Mouse (Mus musculus): ENCODE data around the gene Fam136a. TPM values are rescaled to one million over a fixed set of nuclear protein-coding genes. Genes with fewer than 3 reads are reported as not detected.
A peak's percentile ranks its signal among the peaks of the same experiment; 100 is the strongest.
"Not testable (repeated sequence)": the region's sequence is repeated elsewhere in the genome, so short reads cannot be mapped to it uniquely, and the experiment has no call there.

Fam136a gene
- polyA plus RNA-seq, 1 experiment, result 56.0 TPM

DNA sequence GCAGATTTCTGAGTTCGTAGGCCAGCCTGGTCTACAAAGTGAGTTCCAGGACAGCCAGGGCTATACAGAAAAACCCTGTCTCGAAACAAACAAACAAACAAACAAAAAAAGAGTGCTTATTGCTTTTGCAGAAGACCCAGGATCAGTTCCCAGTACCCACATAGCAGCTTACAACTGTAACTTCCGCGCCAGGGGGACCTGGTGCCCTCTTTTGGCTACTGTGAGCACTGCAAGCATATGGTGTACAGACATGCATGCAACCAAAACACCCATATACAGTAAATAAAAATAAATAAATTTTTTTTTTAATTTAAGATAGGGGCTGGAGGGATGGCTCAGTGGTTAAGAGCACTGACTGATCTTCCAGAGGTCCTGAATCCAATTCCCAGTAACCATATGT, 29.1 kb upstream of the Fam136a start:
- H3K36me3 ChIP-seq (ENCODE audit: control insufficient read depth, insufficient read depth, low read length, poor library complexity, severe bottlenecking); H3K4me1 ChIP-seq (ENCODE audit: control insufficient read depth, insufficient read depth, low read length); H3K27me3 ChIP-seq (ENCODE audit: control insufficient read depth, insufficient read depth, low read length, poor library complexity, severe bottlenecking); H3K27ac ChIP-seq (ENCODE audit: insufficient read depth, low read length); H3K9ac ChIP-seq (ENCODE audit: low read depth, poor library complexity, severe bottlenecking); H3K4me3 ChIP-seq (ENCODE audit: low read depth, low read length); H3K9me3 ChIP-seq (replicated peaks; ENCODE audit: control insufficient read depth, insufficient read depth, low read length, poor library complexity, severe bottlenecking): not testable (repeated sequence)
- TF ChIP-seq CTCF (IDR thresholded peaks at IDR 0.05; ENCODE audit: low read depth, low read length), result peak; percentile 43

DNA sequence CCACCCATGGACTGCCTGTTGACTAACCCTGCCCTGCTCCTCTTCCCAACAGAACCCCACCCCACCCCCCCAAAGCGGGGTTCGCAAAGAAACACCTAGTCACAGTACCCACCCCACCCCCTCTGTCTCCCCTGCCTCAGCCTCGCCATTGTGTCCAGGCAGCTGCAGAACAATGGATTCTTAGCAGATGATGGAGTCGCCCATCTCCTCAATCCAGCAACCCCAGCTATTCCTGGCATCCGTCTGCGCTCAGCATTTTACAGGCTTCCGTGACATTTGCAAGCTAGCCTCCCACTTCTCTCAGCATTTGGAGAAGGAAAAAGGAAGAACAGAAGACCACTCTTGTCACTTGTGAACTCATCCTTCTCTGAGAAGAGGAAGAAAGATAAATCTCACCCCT, 21.8 kb upstream of the Fam136a start:
- Histone ChIP-seq H3K36me3 (ENCODE audit: control insufficient read depth, insufficient read depth, low read length, poor library complexity, severe bottlenecking) (no peaks in the 10 kb centered on the region), H3K27ac (ENCODE audit: insufficient read depth, low read length) (peak overlapping the region; percentile 94), H3K9ac (ENCODE audit: low read depth, poor library complexity, severe bottlenecking) (no peak overlapping the region), H3K9me3 (replicated peaks; ENCODE audit: control insufficient read depth, insufficient read depth, low read length, poor library complexity, severe bottlenecking) (no peaks in the 10 kb centered on the region), H3K4me3 (ENCODE audit: low read depth, low read length) (no peak overlapping the region), H3K4me1 (ENCODE audit: control insufficient read depth, insufficient read depth, low read length) (peaks cover 2% of the 10 kb centered on the region), H3K27me3 (ENCODE audit: control insufficient read depth, insufficient read depth, low read length, poor library complexity, severe bottlenecking) (no peaks in the 10 kb centered on the region)
- peak; percentile 82 for TF ChIP-seq EP300 (IDR thresholded peaks at IDR 0.05; ENCODE audit: insufficient read depth, low read depth, low read length)
- no peak for TF ChIP-seq CTCF (IDR thresholded peaks at IDR 0.05; ENCODE audit: low read depth, low read length)

DNA sequence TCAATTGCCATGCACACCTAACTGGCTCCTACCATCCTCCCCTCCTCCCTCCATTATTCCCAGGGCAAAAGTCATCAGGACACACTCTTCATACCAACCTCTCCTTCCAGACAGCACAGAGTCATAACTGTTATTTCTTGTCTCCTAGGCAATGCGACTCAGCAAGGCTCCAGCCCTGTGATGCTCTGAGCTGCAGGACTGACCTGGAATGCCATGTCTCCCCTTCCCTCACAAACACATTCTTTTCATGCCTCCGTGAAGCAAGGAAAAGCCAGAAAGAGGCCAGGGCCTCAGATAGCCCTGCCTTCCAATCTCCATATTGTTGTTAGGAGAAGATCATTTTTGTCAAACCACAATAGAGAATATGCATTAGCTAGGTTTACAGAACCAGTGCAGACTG, 19.4 kb upstream of the Fam136a start:
- Histone ChIP-seq H3K4me1 (ENCODE audit: control insufficient read depth, insufficient read depth, low read length) (peaks cover 2% of the 10 kb centered on the region), H3K27me3 (ENCODE audit: control insufficient read depth, insufficient read depth, low read length, poor library complexity, severe bottlenecking) (no peaks in the 10 kb centered on the region), H3K4me3 (ENCODE audit: low read depth, low read length) (no peak overlapping the region), H3K9ac (ENCODE audit: low read depth, poor library complexity, severe bottlenecking) (no peak overlapping the region), H3K9me3 (replicated peaks; ENCODE audit: control insufficient read depth, insufficient read depth, low read length, poor library complexity, severe bottlenecking) (no peaks in the 10 kb centered on the region), H3K27ac (ENCODE audit: insufficient read depth, low read length) (no peak overlapping the region), H3K36me3 (ENCODE audit: control insufficient read depth, insufficient read depth, low read length, poor library complexity, severe bottlenecking) (no peaks in the 10 kb centered on the region)
- TF ChIP-seq EP300 (IDR thresholded peaks at IDR 0.05; ENCODE audit: insufficient read depth, low read depth, low read length), result no peak
- TF ChIP-seq POLR2A (IDR thresholded peaks at IDR 0.05; ENCODE audit: insufficient read depth, low read length), result no peak
- TF ChIP-seq CTCF (IDR thresholded peaks at IDR 0.05; ENCODE audit: low read depth, low read length), result no peak

DNA sequence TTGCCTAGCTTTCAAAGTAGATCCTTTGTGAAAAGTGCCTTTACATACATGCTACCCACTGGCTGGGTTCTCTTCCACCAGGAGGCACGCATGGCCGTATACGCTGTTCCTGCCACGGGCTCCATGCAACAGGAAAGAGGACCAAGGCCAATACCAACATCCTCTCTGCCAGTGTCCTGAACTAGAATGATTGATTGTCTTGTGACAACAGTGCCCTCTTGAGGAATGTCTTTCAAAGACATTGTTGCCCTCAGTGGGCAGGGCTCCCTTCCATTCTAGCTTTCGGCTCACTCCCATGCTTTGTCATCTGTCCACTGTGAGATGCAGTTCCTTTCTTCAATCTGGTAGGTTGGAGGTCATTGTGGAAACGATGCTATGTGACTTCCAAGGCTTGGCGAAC, 16.2 kb upstream of the Fam136a start:
- H3K27me3 ChIP-seq (ENCODE audit: control insufficient read depth, insufficient read depth, low read length, poor library complexity, severe bottlenecking), result no peaks in the 10 kb centered on the region
- H3K9me3 ChIP-seq (replicated peaks; ENCODE audit: control insufficient read depth, insufficient read depth, low read length, poor library complexity, severe bottlenecking), result no peaks in the 10 kb centered on the region
- no peak overlapping the region for H3K9ac ChIP-seq (ENCODE audit: low read depth, poor library complexity, severe bottlenecking)
- TF ChIP-seq CTCF (IDR thresholded peaks at IDR 0.05; ENCODE audit: low read depth, low read length), result peak; percentile 40
- TF ChIP-seq POLR2A (IDR thresholded peaks at IDR 0.05; ENCODE audit: insufficient read depth, low read length), result no peak
- no peak for TF ChIP-seq EP300 (IDR thresholded peaks at IDR 0.05; ENCODE audit: insufficient read depth, low read depth, low read length)
- no peaks in the 10 kb centered on the region for H3K36me3 ChIP-seq (ENCODE audit: control insufficient read depth, insufficient read depth, low read length, poor library complexity, severe bottlenecking)
- no peak overlapping the region for H3K27ac ChIP-seq (ENCODE audit: insufficient read depth, low read length)
- peaks cover 1% of the 10 kb centered on the region for H3K4me1 ChIP-seq (ENCODE audit: control insufficient read depth, insufficient read depth, low read length)
- H3K4me3 ChIP-seq (ENCODE audit: low read depth, low read length), result no peak overlapping the region

DNA sequence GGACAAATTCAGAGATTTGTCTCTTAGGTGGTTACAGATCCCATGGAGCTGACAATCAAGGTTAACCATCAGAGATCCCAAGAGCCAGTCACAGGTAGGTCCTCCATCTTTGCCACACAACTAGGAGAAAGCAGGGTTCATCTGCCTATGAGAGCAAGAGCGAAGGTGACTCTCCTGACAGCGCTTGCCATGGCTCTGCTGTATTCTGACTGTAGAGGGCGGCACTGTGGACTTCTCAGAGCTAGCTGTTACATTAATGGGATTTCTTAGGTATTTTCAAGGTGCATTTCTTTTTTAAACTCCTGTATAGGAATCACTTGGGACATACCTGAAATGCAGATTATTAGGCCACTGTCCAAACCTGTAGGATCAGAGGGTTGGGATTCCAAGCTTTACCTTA, 10.5 kb upstream of the Fam136a start:
- no peaks in the 10 kb centered on the region for H3K4me1 ChIP-seq (ENCODE audit: control insufficient read depth, insufficient read depth, low read length)
- H3K27ac ChIP-seq (ENCODE audit: insufficient read depth, low read length), result no peak overlapping the region
- no peaks in the 10 kb centered on the region for H3K27me3 ChIP-seq (ENCODE audit: control insufficient read depth, insufficient read depth, low read length, poor library complexity, severe bottlenecking)
- no peaks in the 10 kb centered on the region for H3K9me3 ChIP-seq (replicated peaks; ENCODE audit: control insufficient read depth, insufficient read depth, low read length, poor library complexity, severe bottlenecking)
- H3K9ac ChIP-seq (ENCODE audit: low read depth, poor library complexity, severe bottlenecking), result no peak overlapping the region
- H3K36me3 ChIP-seq (ENCODE audit: control insufficient read depth, insufficient read depth, low read length, poor library complexity, severe bottlenecking), result no peaks in the 10 kb centered on the region
- no peak overlapping the region for H3K4me3 ChIP-seq (ENCODE audit: low read depth, low read length)
- peak; percentile 42 for TF ChIP-seq CTCF (IDR thresholded peaks at IDR 0.05; ENCODE audit: low read depth, low read length)
- no peak for TF ChIP-seq EP300 (IDR thresholded peaks at IDR 0.05; ENCODE audit: insufficient read depth, low read depth, low read length)

DNA sequence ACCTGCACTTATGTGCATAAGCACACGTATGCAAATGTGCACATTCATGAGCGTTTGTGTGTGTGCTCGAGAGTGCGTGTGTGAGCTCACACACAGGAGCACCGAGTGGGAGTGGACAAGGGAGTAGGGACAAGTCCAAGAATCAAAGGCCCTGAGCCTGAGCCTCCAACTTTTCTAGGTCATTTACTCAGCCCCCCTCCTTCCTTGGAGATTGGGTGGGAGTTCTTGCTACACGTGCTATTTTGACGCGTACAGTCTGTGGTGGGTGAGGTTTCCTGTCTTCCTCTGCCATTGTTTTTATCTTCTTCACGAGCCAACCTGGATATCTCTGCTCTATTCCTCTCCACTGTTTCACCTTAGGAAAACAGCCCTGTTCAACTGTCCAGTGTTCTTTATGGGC, 8.5 kb upstream of the Fam136a start:
- TF ChIP-seq POLR2A (IDR thresholded peaks at IDR 0.05; ENCODE audit: insufficient read depth, low read length) (no peak), CTCF (IDR thresholded peaks at IDR 0.05; ENCODE audit: low read depth, low read length) (no peak), EP300 (IDR thresholded peaks at IDR 0.05; ENCODE audit: insufficient read depth, low read depth, low read length) (no peak)
- no peaks in the 10 kb centered on the region for H3K4me1 ChIP-seq (ENCODE audit: control insufficient read depth, insufficient read depth, low read length)
- no peak overlapping the region for H3K4me3 ChIP-seq (ENCODE audit: low read depth, low read length)
- no peak overlapping the region for H3K9ac ChIP-seq (ENCODE audit: low read depth, poor library complexity, severe bottlenecking)
- no peaks in the 10 kb centered on the region for H3K27me3 ChIP-seq (ENCODE audit: control insufficient read depth, insufficient read depth, low read length, poor library complexity, severe bottlenecking)
- no peaks in the 10 kb centered on the region for H3K36me3 ChIP-seq (ENCODE audit: control insufficient read depth, insufficient read depth, low read length, poor library complexity, severe bottlenecking)
- no peak overlapping the region for H3K27ac ChIP-seq (ENCODE audit: insufficient read depth, low read length)
- no peaks in the 10 kb centered on the region for H3K9me3 ChIP-seq (replicated peaks; ENCODE audit: control insufficient read depth, insufficient read depth, low read length, poor library complexity, severe bottlenecking)

All from ES-Bruce4 (cell line).